Mouse (Mus musculus): ENCODE results near the gene Cpm. TPM values are rescaled to one million over a fixed set of nuclear protein-coding genes. Genes with fewer than 3 reads are reported as not detected.
"Not testable (repeated sequence)": the region's sequence is repeated elsewhere in the genome, so short reads cannot be mapped to it uniquely, and the experiment has no call there.

The Cpm gene
- polyA plus RNA-seq, 2 experiments, result 3.9 to 9.1 TPM

DNA sequence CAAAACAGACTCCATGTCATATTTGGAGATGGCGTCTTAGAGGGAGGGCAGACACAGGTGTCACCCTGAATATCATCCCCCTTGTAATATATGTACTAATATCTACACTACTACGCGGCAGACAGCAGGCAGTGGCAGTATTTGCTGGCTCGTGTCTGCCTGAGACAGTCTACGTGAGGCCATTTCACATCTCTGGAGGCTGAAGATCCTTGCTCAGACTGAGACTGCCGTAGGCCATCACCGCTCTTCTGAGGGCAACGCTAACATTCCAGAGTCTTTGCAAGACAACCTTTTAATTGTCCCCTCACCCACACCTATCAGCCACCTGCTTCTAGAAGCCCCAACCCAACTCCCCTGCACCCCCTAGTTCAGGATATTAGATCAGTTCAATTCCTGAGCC is 84.2 kb downstream of the Cpm start:
- Histone ChIP-seq H3K36me3 (replicated peaks; ENCODE audit: control insufficient read depth, insufficient read depth, low read depth) (no peaks in the 10 kb centered on the region; the same call in 1 of the 2 replicates), H3K27me3 (ENCODE audit: control insufficient read depth, insufficient read depth, low read length) (no peaks in the 10 kb centered on the region), H3K4me2 (ENCODE audit: low read depth) (no peak overlapping the region), H3K9ac (replicated peaks) (no peak overlapping the region), H3K4me1 (replicated peaks; ENCODE audit: control insufficient read depth in 2 of 2, insufficient read depth in 2 of 2, low read length in 1 of 2) (peaks cover 0 to 13% of the 10 kb centered on the region in 2 experiments; a peak in 3 of 4 replicates), H3K9me3 (ENCODE audit: control insufficient read depth, low read length) (no peaks in the 10 kb centered on the region), H3K4me3 (ENCODE audit: insufficient read depth in 1 of 2, low read depth in 2 of 2, low read length in 2 of 2) (no peak overlapping the region), H3K27ac (no peak overlapping the region)
- WGBS (ENCODE audit: insufficient replicate concordance), result 83% methylated on average over 8 of the region's 8 CpGs
- TF ChIP-seq CTCF (IDR thresholded peaks at IDR 0.05; ENCODE audit: low read depth), result no peak
- TF ChIP-seq EP300 (IDR thresholded peaks at IDR 0.05; ENCODE audit: low read depth), result no peak
- DNase-seq (ENCODE audit: low read depth in 3 of 3, low spot score in 3 of 3) (no peak), ATAC-seq (ENCODE audit: insufficient read depth) (no peak)

- no peak overlapping the region for H3K9ac ChIP-seq (replicated peaks)
- H3K4me1 ChIP-seq (replicated peaks; ENCODE audit: control insufficient read depth in 2 of 2, insufficient read depth in 2 of 2, low read length in 1 of 2), result peaks cover 0 to 10% of the 10 kb centered on the region in 2 experiments; a peak in 2 of 4 replicates
- no peak overlapping the region for H3K4me2 ChIP-seq (ENCODE audit: low read depth)
- H3K27ac ChIP-seq, result no peak overlapping the region
- H3K36me3 ChIP-seq (replicated peaks; ENCODE audit: control insufficient read depth, insufficient read depth, low read depth), result no peaks in the 10 kb centered on the region
- no peak for ATAC-seq (ENCODE audit: insufficient read depth)
- H3K27me3 ChIP-seq (ENCODE audit: control insufficient read depth, insufficient read depth, low read length), result no peaks in the 10 kb centered on the region
- TF ChIP-seq CTCF (IDR thresholded peaks at IDR 0.05; ENCODE audit: low read depth) (no peak), EP300 (IDR thresholded peaks at IDR 0.05; ENCODE audit: low read depth) (no peak)
- no peaks in the 10 kb centered on the region for H3K9me3 ChIP-seq (ENCODE audit: control insufficient read depth, low read length)
- no peak overlapping the region for H3K4me3 ChIP-seq (ENCODE audit: insufficient read depth in 1 of 2, low read depth in 2 of 2, low read length in 2 of 2)
- WGBS (ENCODE audit: insufficient replicate concordance), result 70% methylated on average over 3 of the region's 3 CpGs
- DNase-seq (ENCODE audit: low read depth in 3 of 3, low spot score in 3 of 3), result no peak
These were observed 84.8 kb downstream of the Cpm start for GRCm38 (mm10) chr10:117714048-117714545.

DNA sequence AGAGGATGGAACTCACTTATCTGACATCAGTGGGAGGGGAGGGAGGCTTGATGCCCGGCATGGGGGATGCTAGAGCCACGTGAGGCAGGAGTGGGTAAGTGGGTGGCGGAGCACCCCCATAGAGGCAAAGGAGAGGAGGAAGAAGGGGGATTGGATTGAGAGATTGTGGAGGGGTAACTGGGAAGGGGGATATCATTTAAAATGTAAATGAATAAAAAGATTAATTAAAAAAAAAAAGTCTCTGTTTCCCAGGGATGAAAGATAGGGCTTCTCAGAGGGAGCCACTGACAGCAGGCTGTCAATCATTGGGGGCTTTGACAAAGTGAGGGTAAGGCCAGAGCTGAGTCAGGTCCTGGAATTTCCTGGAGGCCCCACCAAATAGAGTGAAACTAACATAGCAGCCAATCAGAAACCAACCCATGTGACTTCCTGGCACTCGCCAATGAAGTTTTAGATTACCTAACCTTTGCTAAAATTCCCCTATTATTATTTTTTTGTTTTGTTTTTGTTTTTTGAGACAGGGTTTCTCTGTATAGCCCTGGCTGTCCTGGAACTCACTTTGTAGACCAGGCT is 85.7 kb downstream of the Cpm start:
- Histone ChIP-seq H3K36me3 (replicated peaks; ENCODE audit: control insufficient read depth, insufficient read depth, low read depth) (no peaks in the 10 kb centered on the region), H3K27me3 (ENCODE audit: control insufficient read depth, insufficient read depth, low read length) (no peaks in the 10 kb centered on the region), H3K9me3 (ENCODE audit: control insufficient read depth, low read length) (no peaks in the 10 kb centered on the region), H3K9ac (replicated peaks) (no peak overlapping the region), H3K4me2 (ENCODE audit: low read depth) (no peak overlapping the region), H3K27ac (no peak overlapping the region), H3K4me1 (replicated peaks; ENCODE audit: control insufficient read depth in 2 of 2, insufficient read depth in 2 of 2, low read length in 1 of 2) (peaks cover 0 to 10% of the 10 kb centered on the region in 2 experiments; a peak in 2 of 4 replicates), H3K4me3 (ENCODE audit: insufficient read depth in 1 of 2, low read depth in 2 of 2, low read length in 2 of 2) (no peak overlapping the region)
- WGBS (ENCODE audit: insufficient replicate concordance), result 45% methylated on average over 4 of the region's 4 CpGs
- no peak for ATAC-seq (ENCODE audit: insufficient read depth)
- TF ChIP-seq EP300 (IDR thresholded peaks at IDR 0.05; ENCODE audit: low read depth) (no peak), CTCF (IDR thresholded peaks at IDR 0.05; ENCODE audit: low read depth) (no peak)
- no peak for DNase-seq (ENCODE audit: low read depth in 3 of 3, low spot score in 3 of 3)

DNA sequence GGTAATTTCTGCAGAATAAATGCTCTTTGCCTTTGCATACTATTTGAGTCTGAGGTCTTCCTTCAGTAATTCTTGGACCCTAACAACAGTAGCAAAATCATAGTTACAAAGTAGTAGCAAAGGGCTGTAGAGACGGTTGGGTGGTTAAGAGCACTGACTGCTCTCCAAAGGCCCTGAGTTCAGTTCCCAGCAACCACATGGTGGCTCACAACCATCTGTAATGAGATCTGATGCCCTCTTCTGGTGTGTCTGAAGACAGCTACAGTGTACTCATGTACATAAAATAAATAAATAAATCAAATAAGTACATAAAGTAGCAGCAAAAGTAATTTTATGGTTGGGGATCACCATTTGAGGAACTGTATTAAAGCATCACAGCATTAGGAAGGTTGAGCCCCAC is 86.4 kb downstream of the Cpm start:
- WGBS (ENCODE audit: insufficient replicate concordance), result 81% methylated on average over 1 of the region's 1 CpGs
- H3K9ac ChIP-seq (replicated peaks); H3K27ac ChIP-seq; H3K36me3 ChIP-seq (replicated peaks; ENCODE audit: control insufficient read depth, insufficient read depth, low read depth); H3K9me3 ChIP-seq (ENCODE audit: control insufficient read depth, low read length); H3K4me2 ChIP-seq (ENCODE audit: low read depth); H3K4me3 ChIP-seq (ENCODE audit: insufficient read depth in 1 of 2, low read depth in 2 of 2, low read length in 2 of 2); ATAC-seq (ENCODE audit: insufficient read depth); DNase-seq (ENCODE audit: low read depth in 3 of 3, low spot score in 3 of 3); H3K27me3 ChIP-seq (ENCODE audit: control insufficient read depth, insufficient read depth, low read length): not testable (repeated sequence)
- H3K4me1 ChIP-seq (replicated peaks; ENCODE audit: control insufficient read depth in 2 of 2, insufficient read depth in 2 of 2, low read length in 1 of 2), result peaks cover 0 to 10% of the 10 kb centered on the region in 2 experiments; a peak in 2 of 4 replicates

GRCm38 (mm10) chr10:117716686-117717085 is 87.4 kb downstream of the Cpm start:
- TF ChIP-seq EP300 (IDR thresholded peaks at IDR 0.05; ENCODE audit: low read depth), result no peak
- no peak for TF ChIP-seq CTCF (IDR thresholded peaks at IDR 0.05; ENCODE audit: low read depth)
- no peaks in the 10 kb centered on the region for H3K9me3 ChIP-seq (ENCODE audit: control insufficient read depth, low read length)
- 65% methylated on average over 3 of the region's 3 CpGs for WGBS (ENCODE audit: insufficient replicate concordance)
- no peak overlapping the region for H3K27ac ChIP-seq
- H3K4me1 ChIP-seq (replicated peaks; ENCODE audit: control insufficient read depth in 2 of 2, insufficient read depth in 2 of 2, low read length in 1 of 2), result peaks cover 0 to 10% of the 10 kb centered on the region in 2 experiments; a peak in 1 of 4 replicates
- no peak for ATAC-seq (ENCODE audit: insufficient read depth)
- H3K9ac ChIP-seq (replicated peaks), result no peak overlapping the region
- no peak overlapping the region for H3K4me2 ChIP-seq (ENCODE audit: low read depth)
- H3K27me3 ChIP-seq (ENCODE audit: control insufficient read depth, insufficient read depth, low read length), result no peaks in the 10 kb centered on the region
- no peak overlapping the region for H3K4me3 ChIP-seq (ENCODE audit: insufficient read depth in 1 of 2, low read depth in 2 of 2, low read length in 2 of 2)
- no peaks in the 10 kb centered on the region for H3K36me3 ChIP-seq (replicated peaks; ENCODE audit: control insufficient read depth, insufficient read depth, low read depth)
- no peak for DNase-seq (ENCODE audit: low read depth in 3 of 3, low spot score in 3 of 3)

All from liver, embryonic 14.5 days (tissue).